Mouse (Mus musculus) common myeloid progenitor, adult 5-6 weeks (primary cell): ENCODE measurements at regions not wholly inside any gene's neighbourhood (a gene's known extent, or its start where the extent isn't known, plus 50 kb on each side); places are given as distances from the start of the nearest gene placed in this dataset.

Experiments used
- ATAC-seq: replicated peaks from 2 replicates; pipeline ENCODE4 v1.8.0; 2016; ENCODE audit warnings: low read depth, mild to moderate bottlenecking, moderate TSS enrichment, inconsistent platforms; ENCODE audit not compliant: poor library complexity, severe bottlenecking

GRCm38 (mm10) chr4:124120334-124120733, 202.5 kb upstream of the 4930535I16Rik start:
- no peak for ATAC-seq

GRCm38 (mm10) chr4:124113856-124114345, 196.1 kb upstream of the 4930535I16Rik start:
- no peak for ATAC-seq

GRCm38 (mm10) chr4:124110705-124111104, 192.9 kb upstream of the 4930535I16Rik start:
- no peak for ATAC-seq

- ATAC-seq = no peak
Measured at GRCm38 (mm10) chr4:124109371-124109770, 191.5 kb upstream of the 4930535I16Rik start.

- peak; percentile 66 for ATAC-seq
Measured at GRCm38 (mm10) chr4:124102684-124103083, 184.9 kb upstream of the 4930535I16Rik start.

GRCm38 (mm10) chr4:124086801-124087200, 169.0 kb upstream of the 4930535I16Rik start:
- ATAC-seq = no peak

- ATAC-seq = peak; percentile 60
Measured at GRCm38 (mm10) chr4:124086254-124086653, 168.4 kb upstream of the 4930535I16Rik start.

- ATAC-seq = no peak
Measured at GRCm38 (mm10) chr4:124079603-124080002, 161.8 kb upstream of the 4930535I16Rik start.

GRCm38 (mm10) chr4:124075551-124075950, 157.7 kb upstream of the 4930535I16Rik start:
- no peak for ATAC-seq

GRCm38 (mm10) chr4:124073646-124074045, 155.8 kb upstream of the 4930535I16Rik start:
- no peak for ATAC-seq

- ATAC-seq = no peak
Measured at GRCm38 (mm10) chr4:124064601-124065000, 146.8 kb upstream of the 4930535I16Rik start.

GRCm38 (mm10) chr4:124063269-124064100, 145.7 kb upstream of the 4930535I16Rik start:
- no peak for ATAC-seq

- ATAC-seq = no peak
Measured at GRCm38 (mm10) chr4:124057607-124058006, 139.8 kb upstream of the 4930535I16Rik start.

- no peak for ATAC-seq
Measured at GRCm38 (mm10) chr4:124054240-124054760, 136.5 kb upstream of the 4930535I16Rik start.

- ATAC-seq = no peak
Measured at GRCm38 (mm10) chr4:124053340-124054038, 135.7 kb upstream of the 4930535I16Rik start.

- no peak for ATAC-seq
Measured at GRCm38 (mm10) chr4:124052387-124052786, 134.6 kb upstream of the 4930535I16Rik start.

- ATAC-seq = no peak
Measured at GRCm38 (mm10) chr4:124048348-124048831, 130.6 kb upstream of the 4930535I16Rik start.

GRCm38 (mm10) chr4:124047898-124048297, 130.1 kb upstream of the 4930535I16Rik start:
- no peak for ATAC-seq

- ATAC-seq = no peak
Measured at GRCm38 (mm10) chr4:124036483-124036882, 118.7 kb upstream of the 4930535I16Rik start.

GRCm38 (mm10) chr4:124035657-124036061, 117.8 kb upstream of the 4930535I16Rik start:
- no peak for ATAC-seq

GRCm38 (mm10) chr4:124035192-124035591, 117.4 kb upstream of the 4930535I16Rik start:
- no peak for ATAC-seq
